Mouse (Mus musculus) hindbrain, embryonic 11.5 days (tissue): Measurements from ENCODE around the gene Sept11. TPM values are rescaled to one million over a fixed set of nuclear protein-coding genes. Genes with fewer than 3 reads are reported as not detected.

ENCODE experiments used
- ATAC-seq: fragments of 200-750 bp; cut with Nextera tagmentation; 2 replicates; pipeline ENCODE4 v1.8.0; 2017; ENCODE audit warnings: mild to moderate bottlenecking, moderate TSS enrichment, moderate library complexity; ENCODE audit not compliant: low FRiP score
- DNase-seq: peaks from one replicate; pipeline ENCODE4 v3.0.0-alpha.2; 2015; ENCODE audit warnings: low spot score
- H3K27ac ChIP-seq: fragments of 300-500 bp; sonication (generic); 2 replicates; pipeline ENCODE4 v1.5.1; 2014; ENCODE audit warnings: mild to moderate bottlenecking, low read depth, low read length
- H3K27me3 ChIP-seq: fragments of 300-500 bp; sonication (generic); 2 replicates; pipeline ENCODE4 v1.6.1; 2014; ENCODE audit warnings: mild to moderate bottlenecking, low read length, moderate library complexity, mixed read lengths; ENCODE audit not compliant: control insufficient read depth, insufficient read depth
- H3K36me3 ChIP-seq: fragments of 300-500 bp; sonication (generic); 2 replicates; pipeline ENCODE4 v1.6.1; 2014; ENCODE audit warnings: mild to moderate bottlenecking, low read length, moderate library complexity, mixed read lengths; ENCODE audit not compliant: control insufficient read depth, insufficient read depth
- H3K4me1 ChIP-seq: fragments of 300-500 bp; sonication (generic); replicated peaks from 2 replicates; pipeline ENCODE4 v1.6.1; 2014; ENCODE audit warnings: low read length, mixed read lengths; ENCODE audit not compliant: control insufficient read depth, insufficient read depth
- H3K4me2 ChIP-seq: fragments of 300-500 bp; sonication (generic); replicated peaks from 2 replicates; pipeline ENCODE4 v1.6.1; 2014; ENCODE audit warnings: mild to moderate bottlenecking, low read depth, low read length
- H3K4me3 ChIP-seq: fragments of 300-500 bp; sonication (generic); 2 replicates; pipeline ENCODE4 v1.5.1; 2014; ENCODE audit warnings: low read depth, low read length
- H3K9ac ChIP-seq: fragments of 300-500 bp; sonication (generic); 2 replicates; pipeline ENCODE4 v1.6.1; 2014; ENCODE audit warnings: low read depth, low read length
- H3K9me3 ChIP-seq: fragments of 300-500 bp; sonication (generic); 2 replicates; pipeline ENCODE4 v1.6.1; 2016; ENCODE audit warnings: low read length; ENCODE audit not compliant: control insufficient read depth
- WGBS: fragments of 180-500 bp; shearing (Covaris S2); extraction: QIAGEN DNeasy Blood & Tissue Kit; methylation state at CpG from one replicate; pipeline ENCODE4 v1.1.7; 2014; 5-methylcytosine and 5-hydroxymethylcytosine counted together
- polyA plus RNA-seq: library from polyadenylated mRNA; unstranded; fragments of >200 nt; fragmentation: Nextera tagmentation; extraction: Ambion mirVana; gene quantifications from 2 replicates; pipeline ENCODE4 v1.2.1, GENCODE M21; 2014

The Sept11 gene
- polyA plus RNA-seq, 1 experiment from 2014 or later: 243 TPM

GRCm38 (mm10) chr5:93103603-93104002, 10.4 kb downstream of the Sept11 start:
- Histone ChIP-seq H3K36me3 (no peaks in the 10 kb centered on the region), H3K27ac (no peak overlapping the region), H3K9ac (no peak overlapping the region), H3K9me3 (no peaks in the 10 kb centered on the region), H3K4me2 (no peak overlapping the region), H3K4me3 (no peak overlapping the region), H3K27me3 (no peaks in the 10 kb centered on the region), H3K4me1 (no peaks in the 10 kb centered on the region)
- ATAC-seq (no peak), DNase-seq (no peak)
- WGBS: 91% methylated on average over 8 of the region's 8 CpGs

GRCm38 (mm10) chr5:93104987-93105823, 12.0 kb downstream of the Sept11 start:
- Histone ChIP-seq H3K9me3 (no peaks in the 10 kb centered on the region), H3K4me1 (no peaks in the 10 kb centered on the region), H3K27me3 (no peaks in the 10 kb centered on the region), H3K9ac (no peak overlapping the region), H3K36me3 (no peaks in the 10 kb centered on the region), H3K4me3 (no peak overlapping the region), H3K4me2 (no peak overlapping the region), H3K27ac (no peak overlapping the region)
- DNase-seq (no peak), ATAC-seq (no peak)
- 78% methylated on average over 4 of the region's 5 CpGs for WGBS

GRCm38 (mm10) chr5:93106048-93106447, 12.8 kb downstream of the Sept11 start:
- H3K4me1 ChIP-seq: no peaks in the 10 kb centered on the region
- no peak overlapping the region for H3K4me2 ChIP-seq
- DNase-seq (no peak), ATAC-seq (no peak)
- no peaks in the 10 kb centered on the region for H3K36me3 ChIP-seq
- H3K27ac ChIP-seq: no peak overlapping the region
- no peak overlapping the region for H3K4me3 ChIP-seq
- H3K27me3 ChIP-seq: no peaks in the 10 kb centered on the region
- WGBS: 97% methylated on average over 4 of the region's 4 CpGs
- H3K9me3 ChIP-seq: no peaks in the 10 kb centered on the region
- no peak overlapping the region for H3K9ac ChIP-seq

- ATAC-seq (no peak), DNase-seq (no peak)
- 91% methylated on average over 4 of the region's 4 CpGs for WGBS
- no peaks in the 10 kb centered on the region for H3K9me3 ChIP-seq
- no peak overlapping the region for H3K4me2 ChIP-seq
- H3K36me3 ChIP-seq: 0 out of 2 replicates have a peak, but pooled peaks cover 2% of the 10 kb centered on the region
- no peak overlapping the region for H3K27ac ChIP-seq
- no peaks in the 10 kb centered on the region for H3K27me3 ChIP-seq
- no peak overlapping the region for H3K4me3 ChIP-seq
- no peak overlapping the region for H3K9ac ChIP-seq
- no peaks in the 10 kb centered on the region for H3K4me1 ChIP-seq
These were observed 15.5 kb downstream of the Sept11 start for GRCm38 (mm10) chr5:93108703-93109102.

GRCm38 (mm10) chr5:93109555-93109954, 16.3 kb downstream of the Sept11 start:
- Histone ChIP-seq H3K9me3 (no peaks in the 10 kb centered on the region), H3K27me3 (no peaks in the 10 kb centered on the region), H3K27ac (no peak overlapping the region), H3K9ac (no peak overlapping the region), H3K36me3 (0 out of 2 replicates have a peak, but pooled peaks cover 2% of the 10 kb centered on the region), H3K4me3 (no peak overlapping the region), H3K4me1 (no peaks in the 10 kb centered on the region), H3K4me2 (no peak overlapping the region)
- 85% methylated on average over 2 of the region's 2 CpGs for WGBS
- ATAC-seq (no peak), DNase-seq (no peak)

- ATAC-seq (no peak), DNase-seq (no peak)
- no peak overlapping the region for H3K9ac ChIP-seq
- 90% methylated on average over 3 of the region's 3 CpGs for WGBS
- H3K9me3 ChIP-seq: no peaks in the 10 kb centered on the region
- no peaks in the 10 kb centered on the region for H3K27me3 ChIP-seq
- 0 out of 2 replicates have a peak, but pooled peaks cover 2% of the 10 kb centered on the region for H3K36me3 ChIP-seq
- no peak overlapping the region for H3K27ac ChIP-seq
- no peak overlapping the region for H3K4me2 ChIP-seq
- H3K4me3 ChIP-seq: no peak overlapping the region
- no peaks in the 10 kb centered on the region for H3K4me1 ChIP-seq
These were observed 19.1 kb downstream of the Sept11 start for GRCm38 (mm10) chr5:93112290-93112689.

- Histone ChIP-seq H3K27me3 (no peaks in the 10 kb centered on the region), H3K9ac (no peak overlapping the region), H3K4me3 (no peak overlapping the region), H3K36me3 (0 out of 2 replicates have a peak, but pooled peaks cover 2% of the 10 kb centered on the region), H3K4me2 (no peak overlapping the region), H3K9me3 (no peaks in the 10 kb centered on the region), H3K4me1 (no peaks in the 10 kb centered on the region), H3K27ac (no peak overlapping the region)
- 91% methylated on average over 5 of the region's 5 CpGs for WGBS
- ATAC-seq (no peak), DNase-seq (no peak)
These were observed 20.3 kb downstream of the Sept11 start for GRCm38 (mm10) chr5:93113517-93113916.

GRCm38 (mm10) chr5:93114515-93114914, 21.3 kb downstream of the Sept11 start:
- Histone ChIP-seq H3K27ac (no peak overlapping the region), H3K9me3 (no peaks in the 10 kb centered on the region), H3K4me1 (no peaks in the 10 kb centered on the region), H3K9ac (no peak overlapping the region), H3K36me3 (0 out of 2 replicates have a peak, but pooled peaks cover 2% of the 10 kb centered on the region), H3K27me3 (no peaks in the 10 kb centered on the region), H3K4me3 (no peak overlapping the region), H3K4me2 (no peak overlapping the region)
- no peak for ATAC-seq
- no peak for DNase-seq
- 65% methylated on average over 6 of the region's 6 CpGs for WGBS

- Histone ChIP-seq H3K36me3 (0 out of 2 replicates have a peak, but pooled peaks cover 2% of the 10 kb centered on the region), H3K27ac (no peak overlapping the region), H3K9ac (no peak overlapping the region), H3K4me1 (no peaks in the 10 kb centered on the region), H3K27me3 (no peaks in the 10 kb centered on the region), H3K9me3 (no peaks in the 10 kb centered on the region), H3K4me2 (no peak overlapping the region), H3K4me3 (no peak overlapping the region)
- WGBS: 75% methylated on average over 6 of the region's 6 CpGs
- DNase-seq (no peak), ATAC-seq (no peak)
These were observed 21.8 kb downstream of the Sept11 start for GRCm38 (mm10) chr5:93115059-93115458.
